Mouse (Mus musculus) C2C12 (cell line): ENCODE results near the gene Insrr.

Experiments used
- CEBPB ChIP-seq: IDR thresholded peaks from one replicate; pipeline ENCODE4 v1.6.1; 2011; ENCODE audit warnings: low read depth, mild to moderate bottlenecking, control low read depth, moderate library complexity
- CTCF ChIP-seq: IDR thresholded peaks from one replicate; pipeline ENCODE4 v1.5.1; 2011; ENCODE audit not compliant: control insufficient read depth, insufficient read depth, insufficient read length
- FOSL1 ChIP-seq: IDR thresholded peaks from one replicate; pipeline ENCODE4 v1.8.0; 2011; ENCODE audit warnings: mild to moderate bottlenecking, low read length; ENCODE audit not compliant: poor library complexity, insufficient read depth, severe bottlenecking
- MAX ChIP-seq: IDR thresholded peaks from one replicate; pipeline ENCODE4 v1.6.1; 2011; ENCODE audit warnings: mild to moderate bottlenecking, control low read depth
- MYOD1 ChIP-seq: IDR thresholded peaks from one replicate; pipeline ENCODE4 v1.6.1; 2011; ENCODE audit warnings: low read depth; ENCODE audit not compliant: control insufficient read depth, insufficient read length
- MYOG ChIP-seq: IDR thresholded peaks from one replicate; pipeline ENCODE4 v1.6.1; 2011; ENCODE audit not compliant: control insufficient read depth, insufficient read length; ENCODE audit errors: extremely low read depth
- USF1 ChIP-seq: IDR thresholded peaks from one replicate; pipeline ENCODE4 v1.6.1; 2011; ENCODE audit warnings: low read depth, mild to moderate bottlenecking, control low read depth, moderate library complexity

DNA sequence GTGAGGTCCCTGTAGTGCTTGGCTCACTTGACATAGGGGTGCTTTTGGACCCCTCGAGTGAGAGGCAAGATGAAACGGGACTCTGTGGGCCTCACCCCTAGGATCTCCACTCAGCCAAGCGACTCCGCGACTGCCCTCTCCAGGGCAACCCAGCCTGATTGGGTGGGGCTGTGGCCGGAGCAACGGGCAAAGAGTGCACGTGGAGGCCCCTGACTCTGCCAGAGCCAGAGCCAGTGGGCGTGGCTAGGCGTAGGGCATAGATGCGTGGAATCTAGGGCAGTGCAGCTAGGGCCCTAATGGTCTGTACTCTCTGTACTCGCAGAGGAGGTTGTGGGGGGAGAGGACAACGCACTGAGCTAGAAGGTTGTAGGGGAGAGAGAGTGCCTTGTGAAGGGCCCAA lies 48.3 kb upstream of the Insrr start, which contains the start of gene Lrrc71:
- TF ChIP-seq CTCF (no peak), MYOG (no peak), MAX (no peak), CEBPB (no peak), MYOD1 (no peak), USF1 (no peak), FOSL1 (no peak)
